Mouse (Mus musculus) liver, embryonic 14.5 days (tissue): ENCODE measurements around the gene Ect2.

Experiments
- CTCF ChIP-seq: IDR thresholded peaks from 2 replicates; pipeline ENCODE4 v1.5.1; 2016; ENCODE audit warnings: antibody characterized with exemption, low read depth, control low read depth
- EP300 ChIP-seq: IDR thresholded peaks from 2 replicates; pipeline ENCODE4 v1.6.1; 2016; ENCODE audit warnings: antibody characterized with exemption, low read depth

- TF ChIP-seq CTCF = no peak
- no peak for TF ChIP-seq EP300
Observed at GRCm38 (mm10) chr3:27195573-27196227, 42.0 kb upstream of the Ect2 start.
